Mouse (Mus musculus): ENCODE measurements around the gene Rhox3h.
"Not testable (repeated sequence)": the region's sequence is repeated elsewhere in the genome, so short reads cannot be mapped to it uniquely, and the experiment has no call there.

Rhox3h gene

GRCm38 (mm10) chrX:37668664-37669063, at the start of gene Rhox3h:
Rhox3h (minus strand) TSS chrX:37668764.
- H3K9me3 ChIP-seq (ENCODE audit: low read length); H3K36me3 ChIP-seq (ENCODE audit: insufficient read depth, low read length); H3K27me3 ChIP-seq (ENCODE audit: insufficient read depth, low read length); H3K4me1 ChIP-seq (replicated peaks; ENCODE audit: low read depth, low read length); H3K4me3 ChIP-seq (replicated peaks; ENCODE audit: low read length): not testable (repeated sequence)

- H3K9me3 ChIP-seq (ENCODE audit: low read length) = no peaks in the 10 kb centered on the region
- no peak overlapping the region for H3K4me3 ChIP-seq (replicated peaks; ENCODE audit: low read length)
- no peaks in the 10 kb centered on the region for H3K4me1 ChIP-seq (replicated peaks; ENCODE audit: low read depth, low read length)
- no peak for TF ChIP-seq NANOG (IDR thresholded peaks at IDR 0.05; ENCODE audit: borderline replicate concordance, low read length)
- no peak for TF ChIP-seq POU5F1 (IDR thresholded peaks at IDR 0.05; ENCODE audit: borderline replicate concordance, low read length)
- no peak for TF ChIP-seq CTCF (conservative IDR thresholded peaks at IDR 0.05; ENCODE audit: low read length)
- no peaks in the 10 kb centered on the region for H3K36me3 ChIP-seq (ENCODE audit: insufficient read depth, low read length)
- H3K27me3 ChIP-seq (ENCODE audit: insufficient read depth, low read length) = no peaks in the 10 kb centered on the region
Observed at GRCm38 (mm10) chrX:37701821-37702387, 33.3 kb upstream of the Rhox3h start.

- TF ChIP-seq NANOG (IDR thresholded peaks at IDR 0.05; ENCODE audit: borderline replicate concordance, low read length) (no peak), POU5F1 (IDR thresholded peaks at IDR 0.05; ENCODE audit: borderline replicate concordance, low read length) (no peak), CTCF (conservative IDR thresholded peaks at IDR 0.05; ENCODE audit: low read length) (no peak)
- Histone ChIP-seq H3K4me3 (replicated peaks; ENCODE audit: low read length) (no peak overlapping the region), H3K4me1 (replicated peaks; ENCODE audit: low read depth, low read length) (no peaks in the 10 kb centered on the region), H3K27me3 (ENCODE audit: insufficient read depth, low read length) (no peaks in the 10 kb centered on the region), H3K9me3 (ENCODE audit: low read length) (no peaks in the 10 kb centered on the region), H3K36me3 (ENCODE audit: insufficient read depth, low read length) (no peaks in the 10 kb centered on the region)
Observed at GRCm38 (mm10) chrX:37692261-37692660, 23.7 kb upstream of the Rhox3h start.

DNA sequence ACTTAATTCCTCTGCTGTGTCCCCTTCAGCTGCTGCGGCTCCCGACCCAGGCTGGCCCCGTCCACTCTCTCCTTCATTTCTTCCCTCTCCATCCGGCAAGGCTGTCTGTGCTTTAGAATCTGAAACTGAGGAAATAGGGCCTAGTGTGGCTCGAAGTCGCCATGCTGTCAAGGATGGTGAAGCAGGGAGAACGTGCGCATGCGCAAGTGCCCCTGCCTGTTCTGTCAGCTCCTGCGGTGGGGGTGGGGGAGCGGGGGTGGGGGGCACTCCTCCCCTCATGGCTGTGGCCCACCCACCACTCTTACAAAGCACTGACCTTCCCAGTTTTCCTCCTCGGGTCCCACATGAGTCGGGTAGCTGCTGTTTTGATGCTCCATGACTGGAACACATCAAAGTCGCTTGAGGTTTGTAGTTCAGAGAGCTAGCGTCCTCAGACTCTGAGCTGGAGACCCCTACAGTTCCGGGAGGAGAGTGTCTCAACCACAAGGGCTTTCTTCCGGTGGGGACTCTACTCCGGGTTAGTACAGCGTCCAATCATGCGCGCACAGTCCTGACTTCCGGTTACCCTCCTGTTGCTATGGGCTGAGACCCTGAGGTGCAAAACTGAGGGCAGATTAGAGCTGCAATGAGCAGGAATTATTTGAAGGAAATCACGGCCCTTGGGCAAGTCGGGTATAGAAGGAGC, 14.6 kb upstream of the Rhox3h start:
- Histone ChIP-seq H3K36me3 (ENCODE audit: insufficient read depth, low read length) (no peaks in the 10 kb centered on the region), H3K4me1 (replicated peaks; ENCODE audit: low read depth, low read length) (no peaks in the 10 kb centered on the region), H3K27me3 (ENCODE audit: insufficient read depth, low read length) (no peaks in the 10 kb centered on the region), H3K4me3 (replicated peaks; ENCODE audit: low read length) (0 out of 2 replicates have a peak overlapping the region, but pooled peaks have one; percentile 26), H3K9me3 (ENCODE audit: low read length) (no peaks in the 10 kb centered on the region)
- TF ChIP-seq NANOG (IDR thresholded peaks at IDR 0.05; ENCODE audit: borderline replicate concordance, low read length) (no peak), CTCF (conservative IDR thresholded peaks at IDR 0.05; ENCODE audit: low read length) (no peak), POU5F1 (IDR thresholded peaks at IDR 0.05; ENCODE audit: borderline replicate concordance, low read length) (no peak)

- not testable (repeated sequence) for H3K9me3 ChIP-seq (ENCODE audit: low read length); H3K27me3 ChIP-seq (ENCODE audit: insufficient read depth, low read length); H3K36me3 ChIP-seq (ENCODE audit: insufficient read depth, low read length)
Observed at GRCm38 (mm10) chrX:37673177-37673576, 4.6 kb upstream of the Rhox3h start, which contains the start of gene Rhox2h. Rhox2h (minus strand) TSS chrX:37673277.

DNA sequence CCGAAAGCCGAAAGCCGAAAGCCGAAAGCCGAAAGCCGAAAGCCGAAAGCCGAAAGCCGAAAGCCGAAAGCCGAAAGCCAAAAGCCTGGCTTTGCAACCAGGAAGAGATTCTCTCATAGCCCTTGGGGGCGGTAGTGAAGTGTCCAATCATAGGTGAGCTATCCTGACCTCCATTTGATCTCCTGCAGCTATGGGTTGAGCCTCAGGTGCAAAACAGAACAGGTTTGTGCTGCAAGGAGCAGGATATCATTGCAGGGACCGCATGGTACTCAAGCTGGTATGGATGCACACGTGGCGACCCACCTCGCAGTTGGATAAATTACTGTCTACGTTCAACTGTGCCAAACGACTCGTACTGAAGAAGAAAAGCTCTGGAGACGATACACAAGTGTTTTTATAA, 17.3 kb downstream of the Rhox3h start, which contains the start of gene Rhox4g:
Gene Rhox4g, minus strand, starts transcription at position 101 of the 400 bp plus-strand sequence.
- not testable (repeated sequence) for H3K27me3 ChIP-seq (ENCODE audit: insufficient read depth, low read length); H3K4me3 ChIP-seq (replicated peaks; ENCODE audit: low read length); H3K4me1 ChIP-seq (replicated peaks; ENCODE audit: low read depth, low read length); H3K9me3 ChIP-seq (ENCODE audit: low read length); H3K36me3 ChIP-seq (ENCODE audit: insufficient read depth, low read length)

More at GRCm38 (mm10) chrX:37673177-37673576, 4.6 kb upstream of the Rhox3h start, which contains the start of gene Rhox2h:
- not testable (repeated sequence) for H3K4me1 ChIP-seq (replicated peaks; ENCODE audit: low read depth, low read length); H3K4me3 ChIP-seq (replicated peaks; ENCODE audit: low read length)

GRCm38 (mm10) chrX:37643370-37643769, 25.2 kb downstream of the Rhox3h start, which contains the start of gene Rhox2g:
Rhox2g (minus strand) TSS chrX:37643470.
- not testable (repeated sequence) for H3K9me3 ChIP-seq (ENCODE audit: low read length); H3K27me3 ChIP-seq (ENCODE audit: insufficient read depth, low read length); H3K4me3 ChIP-seq (replicated peaks; ENCODE audit: low read length); H3K4me1 ChIP-seq (replicated peaks; ENCODE audit: low read depth, low read length); H3K36me3 ChIP-seq (ENCODE audit: insufficient read depth, low read length)

DNA sequence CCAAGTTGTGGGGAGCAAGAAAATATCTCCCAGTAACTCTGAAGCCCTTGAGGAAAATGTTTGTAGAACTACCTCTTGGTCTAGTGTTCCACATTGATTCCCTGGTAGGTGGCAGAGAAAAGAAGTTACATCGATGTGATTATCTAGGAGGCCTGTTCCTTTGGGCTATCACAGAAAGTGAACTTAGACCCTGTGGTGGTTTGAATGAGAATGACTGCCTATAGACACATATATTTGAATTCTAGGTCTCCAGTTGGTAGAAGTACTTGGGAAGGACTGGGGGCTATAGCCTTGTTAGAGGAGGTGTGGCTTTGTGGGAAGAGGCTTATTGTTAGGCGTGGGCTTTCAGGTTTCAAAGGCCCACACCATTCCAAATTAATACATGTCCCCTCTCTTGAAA, 40.1 kb downstream of the Rhox3h start, which contains the start of gene Rhox3g:
Gene Rhox3g, minus strand, starts transcription at position 101 of the 400 bp plus-strand sequence.
- not testable (repeated sequence) for H3K27me3 ChIP-seq (ENCODE audit: insufficient read depth, low read length); H3K9me3 ChIP-seq (ENCODE audit: low read length); H3K4me1 ChIP-seq (replicated peaks; ENCODE audit: low read depth, low read length); H3K36me3 ChIP-seq (ENCODE audit: insufficient read depth, low read length); H3K4me3 ChIP-seq (replicated peaks; ENCODE audit: low read length)

Data from E14TG2a.4 (cell line).